Mouse (Mus musculus) myocyte (in vitro differentiated cells): ENCODE data around the gene Stx4a.

Experiments
- MAX ChIP-seq: IDR thresholded peaks from one replicate; pipeline ENCODE4 v1.6.1; 2011; ENCODE audit warnings: low read depth, mild to moderate bottlenecking, control low read depth
- POLR2A ChIP-seq: IDR thresholded peaks from one replicate; pipeline ENCODE4 v1.6.1; 2011; ENCODE audit warnings: low read depth, mild to moderate bottlenecking, control low read depth, moderate library complexity; ENCODE audit not compliant: insufficient read length
- POLR2AphosphoS2 ChIP-seq: IDR thresholded peaks from one replicate; pipeline ENCODE4 v1.6.1; 2011; ENCODE audit warnings: low read depth, control low read depth; ENCODE audit not compliant: insufficient read length
- SRF ChIP-seq: IDR thresholded peaks from one replicate; pipeline ENCODE4 v1.6.1; 2011; ENCODE audit warnings: low read depth; ENCODE audit not compliant: control insufficient read depth, insufficient read length
- TCF12 ChIP-seq: IDR thresholded peaks from one replicate; pipeline ENCODE4 v1.6.1; 2011; ENCODE audit warnings: mild to moderate bottlenecking, control low read depth; ENCODE audit not compliant: poor library complexity, insufficient read depth, severe bottlenecking
- TCF3 ChIP-seq: IDR thresholded peaks from one replicate; pipeline ENCODE4 v1.6.1; 2011; ENCODE audit warnings: low read depth, control low read depth; ENCODE audit not compliant: insufficient read length

- no peak for TF ChIP-seq POLR2AphosphoS2
- TF ChIP-seq TCF3, result no peak
- TF ChIP-seq SRF, result no peak
- TF ChIP-seq POLR2A, result no peak
- no peak for TF ChIP-seq TCF12
- TF ChIP-seq MAX, result no peak
Measured at GRCm38 (mm10) chr7:127822494-127822893, 1.6 kb upstream of the Stx4a start.
